14 mouse cellular contexts compared by ENCODE assay signal in genomic region chr3:131140091-131140462, GRCm38 (mm10). TPM values are rescaled to one million over a fixed set of nuclear protein-coding genes. Genes with fewer than 3 reads are reported as not detected.
A peak's percentile ranks its signal among the peaks of the same experiment; 100 is the strongest.
DNase-seq lines count a peak whose midpoint lies in the region; ATAC-seq and TF ChIP-seq lines count a peak whose summit lies in the region.
"Had no signal": no experiment of that assay in that cellular context is flagged by ENCODE, and none has a peak within 500 bp of the region (broad histone marks: within the 10 kb centered on the region; RNA-seq: fewer than 3 reads in every experiment).

No protein-coding gene starts in this region.

- WGBS in heart, embryonic 16.5 days: 83% methylated on average over 7 of the region's 7 CpGs
- 90% methylated on average over 7 of the region's 7 CpGs for WGBS in midbrain, embryonic 13.5 days

- H3K9me3 ChIP-seq in heart, embryonic 16.5 days (replicated peaks; ENCODE audit: control insufficient read depth, low read length): no peaks in the 10 kb centered on the region
- no peaks in the 10 kb centered on the region for H3K9me3 ChIP-seq in ES-Bruce4 (replicated peaks; ENCODE audit: control insufficient read depth, insufficient read depth, low read length, poor library complexity, severe bottlenecking)
- no peaks in the 10 kb centered on the region for H3K9me3 ChIP-seq in midbrain, embryonic 13.5 days
- H3K9me3 ChIP-seq: liver, embryonic 15.5 days had no signal

- H3K9ac ChIP-seq in heart, embryonic 16.5 days (ENCODE audit: low read length): no peak overlapping the region
- H3K9ac ChIP-seq in ES-Bruce4 (ENCODE audit: low read depth, poor library complexity, severe bottlenecking): no peak overlapping the region
- no peak overlapping the region for H3K9ac ChIP-seq in midbrain, embryonic 13.5 days (replicated peaks)
- H3K9ac ChIP-seq: liver, embryonic 15.5 days had no signal

- no peaks in the 10 kb centered on the region for H3K36me3 ChIP-seq in heart, embryonic 16.5 days (ENCODE audit: control insufficient read depth, insufficient read depth)
- H3K36me3 ChIP-seq in ES-Bruce4 (ENCODE audit: control insufficient read depth, insufficient read depth, low read length, poor library complexity, severe bottlenecking): no peaks in the 10 kb centered on the region
- H3K36me3 ChIP-seq in midbrain, embryonic 13.5 days: no peaks in the 10 kb centered on the region
- H3K36me3 ChIP-seq: liver, embryonic 15.5 days had no signal

- no peak for DNase-seq in heart, postnatal 4 days
- peak; percentile 55 for DNase-seq in ZHBTc4 (ENCODE audit: low read depth, low spot score)
- no peak for DNase-seq in left cerebral cortex, postnatal 25 days (ENCODE audit: low spot score in 2 of 2)
- DNase-seq: adrenal gland, adult 8-10 months; cerebellum, adult 9-10 months; gastrocnemius, postnatal 36 days had no signal

- no peak overlapping the region for H3K4me3 ChIP-seq in heart, embryonic 16.5 days (ENCODE audit: low read length)
- peak overlapping the region; percentile 1; the same call in 1 of the 2 replicates for H3K4me3 ChIP-seq in ES-Bruce4 (ENCODE audit: low read depth, low read length)
- no peak overlapping the region for H3K4me3 ChIP-seq in midbrain, embryonic 13.5 days (replicated peaks)
- H3K4me3 ChIP-seq: erythroblast, embryonic 14.5 days; layer of hippocampus, adult 2 months; liver, embryonic 15.5 days had no signal

- peak overlapping the region; percentile 43; the same call in 1 of the 2 replicates for H3K4me2 ChIP-seq in heart, embryonic 16.5 days (ENCODE audit: low read depth, low read length)
- H3K4me2 ChIP-seq in midbrain, embryonic 13.5 days (replicated peaks): no peak overlapping the region
- H3K4me2 ChIP-seq: liver, embryonic 15.5 days had no signal

- no peak for TF ChIP-seq CTCF in ES-Bruce4 (IDR thresholded peaks at IDR 0.05; ENCODE audit: low read depth, low read length)

- TF ChIP-seq EP300 in ES-Bruce4 (IDR thresholded peaks at IDR 0.05; ENCODE audit: insufficient read depth, low read depth, low read length): no peak

- no peak for ATAC-seq in heart, embryonic 16.5 days (replicated peaks; ENCODE audit: extremely low read depth, insufficient read depth, low FRiP score)
- no peak for ATAC-seq in midbrain, embryonic 13.5 days
- no peak for ATAC-seq in megakaryocyte, adult 5-6 weeks (ENCODE audit: poor library complexity, severe bottlenecking)
- ATAC-seq: hindbrain, postnatal 0 days had no signal

- no peak for TF ChIP-seq POLR2A in ES-Bruce4 (IDR thresholded peaks at IDR 0.05; ENCODE audit: insufficient read depth, low read length)

- intact Hi-C loops in left cerebral cortex, postnatal 25 days (cut with DNase I): no loop called here

- peaks cover 3% of the 10 kb centered on the region; the same call in 1 of the 2 replicates for H3K27me3 ChIP-seq in heart, embryonic 16.5 days (ENCODE audit: control insufficient read depth, insufficient read depth, low read length)
- no peaks in the 10 kb centered on the region; the same call in 1 of the 2 replicates for H3K27me3 ChIP-seq in ES-Bruce4 (ENCODE audit: control insufficient read depth, insufficient read depth, low read length, poor library complexity, severe bottlenecking)
- H3K27me3 ChIP-seq in midbrain, embryonic 13.5 days: peaks cover 9% of the 10 kb centered on the region; the same call in 1 of the 2 replicates

- H3K27ac ChIP-seq in heart, embryonic 16.5 days (ENCODE audit: low read length): peak overlapping the region; percentile 85
- no peak overlapping the region for H3K27ac ChIP-seq in ES-Bruce4 (ENCODE audit: insufficient read depth, low read length)
- H3K27ac ChIP-seq in midbrain, embryonic 13.5 days: peak overlapping the region; percentile 72; the same call in 1 of the 2 replicates
- H3K27ac ChIP-seq: hindbrain, postnatal 0 days; layer of hippocampus, adult 2 months; liver, embryonic 15.5 days had no signal

- H3K4me1 ChIP-seq in heart, embryonic 16.5 days (ENCODE audit: control insufficient read depth, insufficient read depth, low read length): peaks cover 26% of the 10 kb centered on the region
- H3K4me1 ChIP-seq in ES-Bruce4 (ENCODE audit: control insufficient read depth, insufficient read depth, low read length): peaks cover 7% of the 10 kb centered on the region
- H3K4me1 ChIP-seq in midbrain, embryonic 13.5 days (replicated peaks): peaks cover 67% of the 10 kb centered on the region
- H3K4me1 ChIP-seq: liver, embryonic 15.5 days had no signal

RNA-seq across cellular contexts. Expression of gene Lef1, which starts 29.8 kb away (rescaled TPM):
- polyA plus RNA-seq in heart, embryonic 16.5 days (2015; fragmentation: Nextera tagmentation; extraction: Ambion mirVana): 14.8 and 38.4 TPM in 2 replicates
- total RNA-seq in heart, postnatal 4 days (2021): 1 to 10 TPM in 1 of 2 experiments, under 1 TPM in 1; 0.67 to 1.1 TPM
- 3.4 and 5.4 TPM in 2 replicates for polyA plus RNA-seq in ES-Bruce4 (2011; ENCODE audit: insufficient read depth, insufficient read length, low read depth, missing spikeins)
- polyA plus RNA-seq in midbrain, embryonic 13.5 days (2015; fragmentation: Nextera tagmentation; extraction: Ambion mirVana): 80.3 and 86.0 TPM in 2 replicates
- 1 to 10 TPM; 6.3 to 6.4 TPM for total RNA-seq in left cerebral cortex, postnatal 25 days (2021)
- 1.5 and 1.6 TPM in 2 replicates for total RNA-seq in megakaryocyte, adult 5-6 weeks (2015)
- 0.66 and 1.1 TPM in 2 replicates for total RNA-seq in megakaryocyte, adult 5-6 weeks (2017)
- polyA plus RNA-seq: erythroblast, embryonic 14.5 days had no signal
